Mouse (Mus musculus): ENCODE measurements at regions not wholly inside any gene's neighbourhood (a gene's known extent, or its start where the extent isn't known, plus 50 kb on each side); places are given as distances from the start of the nearest gene placed in this dataset.

- DNase-seq = no peak
- intact Hi-C loops (cut with DNase I) = no loop called here
- no peak; the same call in 1 of the 2 replicates for TF ChIP-seq CTCF (IDR thresholded peaks at IDR 0.05)
- Histone ChIP-seq H3K27ac (no peak overlapping the region), H3K4me3 (no peak overlapping the region)
These were observed 54.0 kb upstream of the Nfe2l3 start for GRCm38 (mm10) chr6:51378436-51378835.

GRCm38 (mm10) chr6:51379074-51379473 is 53.4 kb upstream of the Nfe2l3 start:
- intact Hi-C loops (cut with DNase I) = no loop called here
- Histone ChIP-seq H3K27ac (no peak overlapping the region), H3K4me3 (peak overlapping the region; percentile 74)
- no peak for DNase-seq
- no peak for TF ChIP-seq CTCF (IDR thresholded peaks at IDR 0.05)

DNA sequence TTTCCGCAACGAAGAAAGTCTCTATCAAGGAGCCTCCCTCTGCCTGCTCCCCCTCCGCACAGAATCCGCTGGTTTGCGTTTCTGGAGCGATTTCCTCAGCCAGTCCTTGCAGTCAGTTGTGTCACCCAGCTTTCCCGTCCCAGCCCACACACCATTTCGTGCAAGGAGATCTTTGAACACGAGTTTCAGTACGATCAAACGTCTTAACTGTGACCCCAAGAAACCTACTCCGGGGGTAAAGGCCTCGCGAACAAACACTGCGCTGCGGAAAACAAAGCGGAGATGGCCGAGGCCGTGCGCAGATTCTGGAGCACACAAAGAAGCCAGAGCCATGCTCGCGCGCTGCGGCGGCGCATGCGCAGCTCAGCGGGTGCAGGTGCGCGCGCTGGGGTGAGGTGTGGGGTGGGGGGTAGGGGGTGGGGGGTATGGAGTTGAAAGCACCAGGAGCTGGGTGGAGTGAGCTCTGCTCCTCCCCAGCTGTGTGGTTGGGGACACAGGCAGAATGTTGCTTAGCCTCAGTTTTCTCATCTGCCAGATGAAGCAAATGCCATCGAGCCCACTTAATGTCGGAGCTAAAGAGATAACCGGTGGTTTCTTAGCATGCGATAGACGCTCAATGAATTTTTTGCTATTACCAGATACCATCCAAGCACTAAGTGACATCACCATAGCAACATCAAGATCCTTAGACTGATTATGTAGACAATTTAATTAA is 52.8 kb upstream of the Nfe2l3 start:
- Histone ChIP-seq H3K4me3 (peak overlapping the region; percentile 74), H3K27ac (peak overlapping the region; percentile 63)
- intact Hi-C loops (cut with DNase I) = loop anchor here (5.0 kb wide), 4 partner anchors 128 to 838 kb away; no protein-coding TSS in a partner anchor
- peak; percentile 32 for DNase-seq
- no peak for TF ChIP-seq CTCF (IDR thresholded peaks at IDR 0.05)

- Histone ChIP-seq H3K27ac (no peak overlapping the region), H3K4me3 (no peak overlapping the region)
- TF ChIP-seq CTCF (IDR thresholded peaks at IDR 0.05) = no peak
- intact Hi-C loops (cut with DNase I) = loop anchor here (5.0 kb wide), 4 partner anchors 127 to 837 kb away; no protein-coding TSS in a partner anchor
- no peak for DNase-seq
These were observed 52.2 kb upstream of the Nfe2l3 start for GRCm38 (mm10) chr6:51380275-51380575.

- intact Hi-C loops (cut with DNase I) = loop anchor here (5.0 kb wide), 4 partner anchors 126 to 836 kb away; no protein-coding TSS in a partner anchor
- no peak for TF ChIP-seq CTCF (IDR thresholded peaks at IDR 0.05)
- no peak for DNase-seq
- H3K27ac ChIP-seq = no peak overlapping the region
- H3K4me3 ChIP-seq = no peak overlapping the region
These were observed 51.0 kb upstream of the Nfe2l3 start for GRCm38 (mm10) chr6:51381465-51381864.

Small RNA genes in the stretch of these regions (microRNA-seq; reads per million reads assigned to microRNA genes)
- gene Mir148a = 236 reads per million, percentile 58 among the genes with 10 or more reads in this experiment

Measured in gastrocnemius, adult 2 months (tissue).